Mouse (Mus musculus) heart, embryonic 10.5 days (tissue): ENCODE results near the gene Trmt5. TPM values are rescaled to one million over a fixed set of nuclear protein-coding genes. Genes with fewer than 3 reads are reported as not detected.

Experiments used
- DNase-seq: peaks from one replicate; pipeline ENCODE4 v3.0.0-alpha.2; 2017; ENCODE audit warnings: low spot score
- H3K27ac ChIP-seq: fragments of 300-500 bp; sonication (generic); 2 replicates; pipeline ENCODE4 v1.5.1; 2016; ENCODE audit warnings: mild to moderate bottlenecking
- H3K27me3 ChIP-seq: fragments of 300-500 bp; sonication (generic); 2 replicates; pipeline ENCODE4 v1.6.1; 2016; ENCODE audit warnings: mild to moderate bottlenecking; ENCODE audit not compliant: poor library complexity, insufficient read depth, severe bottlenecking
- H3K36me3 ChIP-seq: fragments of 300-500 bp; sonication (generic); 2 replicates; pipeline ENCODE4 v1.6.1; 2016; ENCODE audit warnings: mild to moderate bottlenecking, moderate library complexity
- H3K4me1 ChIP-seq: fragments of 300-500 bp; sonication (generic); 2 replicates; pipeline ENCODE4 v1.6.1; 2016; ENCODE audit warnings: mild to moderate bottlenecking
- H3K4me3 ChIP-seq: fragments of 300-500 bp; sonication (generic); 2 replicates; pipeline ENCODE4 v1.5.1; 2016; ENCODE audit warnings: mild to moderate bottlenecking, moderate library complexity
- H3K9me3 ChIP-seq: fragments of 300-500 bp; sonication (generic); 2 replicates; pipeline ENCODE4 v1.6.1; 2016; ENCODE audit warnings: mild to moderate bottlenecking, moderate library complexity
- WGBS: fragments of 180-500 bp; shearing (Covaris S2); methylation state at CpG from one replicate; pipeline ENCODE4 v1.1.7; 2016; 5-methylcytosine and 5-hydroxymethylcytosine counted together
- polyA plus RNA-seq: library from polyadenylated mRNA; unstranded; fragments of >200 nt; fragmentation: Nextera tagmentation; extraction: Ambion mirVana; gene quantifications from 2 replicates; pipeline ENCODE4 v1.2.1, GENCODE M21; 2016

The Trmt5 gene
- polyA plus RNA-seq, 1 experiment from 2014 or later = 21.1 TPM

DNA sequence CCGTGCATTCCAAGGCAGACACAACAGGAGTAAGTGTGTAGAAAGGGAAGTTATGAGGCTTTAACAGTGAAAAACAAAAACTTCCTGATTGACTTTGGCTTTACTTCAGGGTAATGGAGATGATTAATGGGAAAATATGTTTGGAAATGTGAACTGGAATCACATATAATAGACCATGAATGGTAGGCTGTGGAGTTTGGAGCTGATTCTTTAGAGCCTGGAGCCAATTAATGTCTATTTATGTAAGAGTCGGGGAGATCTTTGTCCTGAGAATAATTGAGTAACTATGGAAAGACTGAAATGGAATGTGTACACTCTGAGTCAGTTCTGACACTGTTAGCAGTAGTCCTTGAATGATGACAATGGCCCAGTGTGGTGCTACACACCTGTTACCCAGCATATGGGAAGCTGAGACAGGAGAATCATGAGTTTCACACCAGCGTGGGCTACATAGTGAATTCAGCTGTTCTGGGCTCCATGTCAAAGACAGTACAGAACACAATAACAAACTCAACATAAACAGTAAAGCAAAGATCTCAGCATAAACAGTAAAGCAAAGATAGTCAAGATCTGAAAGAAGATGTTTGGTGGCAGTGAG, 21.0 kb downstream of the Trmt5 start:
- H3K4me1 ChIP-seq = no peaks in the 10 kb centered on the region
- H3K27me3 ChIP-seq = no peaks in the 10 kb centered on the region
- H3K9me3 ChIP-seq = 0 out of 2 replicates have a peak, but pooled peaks cover 4% of the 10 kb centered on the region
- H3K4me3 ChIP-seq = no peak overlapping the region
- no peak for DNase-seq
- H3K27ac ChIP-seq = no peak overlapping the region
- WGBS = 92% methylated on average over 3 of the region's 3 CpGs
- H3K36me3 ChIP-seq = peaks cover 1% of the 10 kb centered on the region; the same call in 1 of the 2 replicates

DNA sequence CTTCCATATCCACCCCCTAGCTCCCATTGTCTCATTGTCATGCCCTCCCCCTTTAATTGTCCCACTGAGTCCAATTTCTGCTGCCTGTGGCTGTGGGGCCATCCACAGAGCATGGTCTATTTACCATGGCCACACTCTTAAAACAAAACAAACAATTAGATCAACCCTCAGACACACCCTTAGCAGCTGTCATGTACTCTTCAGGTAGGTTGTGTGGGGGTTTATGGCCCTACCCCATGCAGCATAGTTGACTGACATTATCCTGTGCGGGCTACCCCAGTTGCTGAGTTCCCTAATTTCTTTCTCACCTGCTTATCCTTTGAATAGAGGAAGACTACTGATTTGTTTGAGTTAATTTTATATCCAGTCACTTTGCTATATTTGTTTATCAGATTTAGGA, 26.2 kb downstream of the Trmt5 start:
- Histone ChIP-seq H3K36me3 (0 out of 2 replicates have a peak, but pooled peaks cover 4% of the 10 kb centered on the region), H3K4me3 (no peak overlapping the region), H3K27me3 (no peaks in the 10 kb centered on the region), H3K27ac (no peak overlapping the region), H3K4me1 (no peaks in the 10 kb centered on the region), H3K9me3 (0 out of 2 replicates have a peak, but pooled peaks cover 4% of the 10 kb centered on the region)
- no peak for DNase-seq
- 100% methylated on average over 1 of the region's 1 CpGs for WGBS

DNA sequence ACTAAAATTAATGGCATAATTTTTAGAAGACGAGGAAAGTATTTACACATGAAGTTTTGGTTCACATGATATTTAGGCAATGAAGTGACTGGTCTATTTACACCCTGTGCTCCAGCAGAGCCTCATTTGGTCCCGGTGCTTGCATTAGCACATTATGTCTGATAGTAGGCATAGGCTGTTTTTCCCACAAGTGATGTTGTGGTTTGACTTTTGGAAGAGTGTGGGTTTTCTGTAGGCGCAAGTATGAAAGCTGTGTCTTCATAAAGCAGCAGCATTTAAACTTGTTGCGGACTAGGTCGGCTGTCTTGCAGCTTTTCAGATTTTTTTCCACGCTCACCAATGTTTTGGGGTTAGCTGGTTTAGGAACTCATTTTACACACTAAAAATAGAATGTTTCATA, 27.2 kb downstream of the Trmt5 start:
- H3K27ac ChIP-seq = no peak overlapping the region
- H3K4me3 ChIP-seq = no peak overlapping the region
- no peak for DNase-seq
- H3K27me3 ChIP-seq = no peaks in the 10 kb centered on the region
- H3K4me1 ChIP-seq = no peaks in the 10 kb centered on the region
- whole genome bisulfite sequencing = 93% methylated on average over 6 of the region's 6 CpGs
- H3K9me3 ChIP-seq = 0 out of 2 replicates have a peak, but pooled peaks cover 4% of the 10 kb centered on the region
- 0 out of 2 replicates have a peak, but pooled peaks cover 4% of the 10 kb centered on the region for H3K36me3 ChIP-seq

DNA sequence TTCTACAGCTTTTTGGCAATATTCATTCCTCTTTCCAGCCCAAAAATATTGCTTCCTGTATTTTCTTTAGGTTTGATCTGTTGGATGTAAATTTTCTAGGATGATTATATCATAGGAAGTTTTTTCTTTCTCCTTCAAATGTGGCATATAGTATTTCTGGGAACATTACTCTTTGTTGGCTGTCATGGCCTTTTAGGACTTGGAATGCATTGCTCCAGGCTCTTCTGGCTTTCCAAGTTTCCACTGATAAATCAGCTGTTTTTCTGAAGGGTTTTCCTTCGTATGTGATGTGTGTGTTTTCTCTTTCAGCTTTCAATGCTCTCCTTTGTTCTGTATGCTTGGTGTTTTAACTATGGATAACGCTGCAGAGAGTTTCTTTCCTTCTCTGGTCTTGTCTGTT, 31.5 kb downstream of the Trmt5 start:
- H3K36me3 ChIP-seq = 0 out of 2 replicates have a peak, but pooled peaks cover 4% of the 10 kb centered on the region
- DNase-seq = no peak
- WGBS = 50% methylated on average over 2 of the region's 2 CpGs
- H3K4me3 ChIP-seq = no peak overlapping the region
- H3K4me1 ChIP-seq = no peaks in the 10 kb centered on the region
- H3K27me3 ChIP-seq = no peaks in the 10 kb centered on the region
- no peaks in the 10 kb centered on the region for H3K9me3 ChIP-seq
- H3K27ac ChIP-seq = no peak overlapping the region

DNA sequence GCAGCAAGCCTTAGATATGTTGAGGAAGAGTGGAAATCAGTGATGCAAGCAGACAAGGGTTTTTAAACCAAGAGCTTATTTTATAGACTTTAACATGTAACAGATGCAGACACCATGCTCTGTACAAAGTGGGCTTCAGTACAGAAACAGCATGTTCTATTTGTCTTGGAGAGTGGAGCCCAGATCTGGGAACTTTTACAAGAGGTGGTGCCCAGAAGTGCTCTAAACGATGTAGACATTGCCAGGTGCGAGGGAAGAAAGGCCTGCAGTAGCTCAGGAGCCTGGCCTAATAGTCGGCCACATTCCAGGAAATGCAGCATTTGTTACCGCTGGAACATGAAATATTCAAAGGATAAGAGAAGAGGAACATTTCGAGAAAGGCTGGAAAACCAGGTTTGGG, 40.8 kb downstream of the Trmt5 start:
- WGBS = 70% methylated on average over 5 of the region's 5 CpGs
- no peak for DNase-seq
- Histone ChIP-seq H3K27ac (no peak overlapping the region), H3K36me3 (no peaks in the 10 kb centered on the region), H3K27me3 (no peaks in the 10 kb centered on the region), H3K9me3 (no peaks in the 10 kb centered on the region), H3K4me1 (peaks cover 4% of the 10 kb centered on the region; the same call in 1 of the 2 replicates), H3K4me3 (no peak overlapping the region)

DNA sequence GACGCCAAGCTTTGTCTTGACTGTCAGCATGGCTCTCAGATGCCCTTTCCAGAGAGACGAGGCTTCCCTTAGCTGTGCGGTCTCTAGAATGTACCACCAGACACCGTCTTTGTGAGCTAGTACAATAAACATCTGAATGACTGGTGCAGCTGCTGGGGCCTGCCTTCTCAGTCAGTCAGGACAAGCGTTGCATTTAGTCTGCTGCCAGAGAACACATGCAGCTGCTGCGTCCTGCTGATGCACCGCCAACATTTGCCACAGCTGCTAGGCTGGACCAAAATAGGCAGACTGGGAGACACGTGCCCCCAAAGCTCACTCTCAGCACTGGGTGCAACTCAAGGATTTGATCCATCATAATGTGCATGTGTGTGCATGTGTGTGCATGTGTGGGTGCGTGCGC, 44.5 kb downstream of the Trmt5 start:
- WGBS = 84% methylated on average over 10 of the region's 10 CpGs
- no peak for DNase-seq
- H3K27me3 ChIP-seq = no peaks in the 10 kb centered on the region

DNA sequence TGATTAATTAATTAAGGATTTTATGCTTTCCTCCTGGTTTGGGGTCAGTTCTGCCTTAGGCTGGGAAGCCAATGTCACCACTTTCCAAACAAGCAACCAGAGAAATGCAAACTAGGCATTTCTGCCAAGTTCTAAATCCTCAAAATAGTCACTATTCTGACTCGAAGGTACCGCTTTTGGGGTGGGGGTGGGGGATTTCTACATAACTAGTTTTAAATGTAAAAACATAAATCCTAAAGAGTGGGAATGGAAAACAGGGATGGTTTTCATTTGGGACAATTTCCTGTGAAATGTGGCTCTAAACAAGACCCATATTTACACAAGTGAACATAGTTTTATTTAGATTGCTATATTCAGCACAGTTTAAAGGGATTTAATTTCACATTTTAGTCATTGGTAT, 53.9 kb downstream of the Trmt5 start:
- Histone ChIP-seq H3K4me3 (no peak overlapping the region), H3K36me3 (no peaks in the 10 kb centered on the region), H3K27me3 (no peaks in the 10 kb centered on the region), H3K27ac (no peak overlapping the region), H3K4me1 (no peaks in the 10 kb centered on the region), H3K9me3 (no peaks in the 10 kb centered on the region)
- 78% methylated on average over 2 of the region's 2 CpGs for whole genome bisulfite sequencing
- DNase-seq = no peak

More for the DNA sequence above, 44.5 kb downstream of the Trmt5 start:
- no peak overlapping the region for H3K4me3 ChIP-seq
- peaks cover 1% of the 10 kb centered on the region; the same call in 1 of the 2 replicates for H3K4me1 ChIP-seq
- no peaks in the 10 kb centered on the region for H3K9me3 ChIP-seq
- H3K27ac ChIP-seq = no peak overlapping the region
- H3K36me3 ChIP-seq = no peaks in the 10 kb centered on the region

DNA sequence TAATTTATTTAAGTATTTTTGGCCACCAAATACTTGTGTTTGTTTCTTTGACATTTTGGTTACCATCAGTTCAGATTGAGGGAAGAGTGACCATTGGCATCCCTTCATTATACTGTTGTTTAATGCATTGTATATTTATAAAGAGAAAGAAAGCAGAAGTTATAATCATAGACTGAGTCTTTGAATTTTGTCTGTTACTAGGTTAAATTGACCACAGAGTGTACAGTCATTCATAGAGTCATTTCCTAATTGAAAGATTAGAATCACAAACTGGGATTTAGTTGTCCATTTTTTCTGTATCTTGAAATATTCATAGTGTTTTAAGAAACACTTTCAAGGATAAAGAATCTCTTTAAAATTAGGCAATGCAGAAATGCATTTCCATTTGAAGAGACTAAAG, 55.0 kb downstream of the Trmt5 start:
- no peak for DNase-seq
- Histone ChIP-seq H3K9me3 (no peaks in the 10 kb centered on the region), H3K36me3 (no peaks in the 10 kb centered on the region), H3K4me3 (no peak overlapping the region), H3K27ac (no peak overlapping the region), H3K27me3 (no peaks in the 10 kb centered on the region), H3K4me1 (no peaks in the 10 kb centered on the region)

DNA sequence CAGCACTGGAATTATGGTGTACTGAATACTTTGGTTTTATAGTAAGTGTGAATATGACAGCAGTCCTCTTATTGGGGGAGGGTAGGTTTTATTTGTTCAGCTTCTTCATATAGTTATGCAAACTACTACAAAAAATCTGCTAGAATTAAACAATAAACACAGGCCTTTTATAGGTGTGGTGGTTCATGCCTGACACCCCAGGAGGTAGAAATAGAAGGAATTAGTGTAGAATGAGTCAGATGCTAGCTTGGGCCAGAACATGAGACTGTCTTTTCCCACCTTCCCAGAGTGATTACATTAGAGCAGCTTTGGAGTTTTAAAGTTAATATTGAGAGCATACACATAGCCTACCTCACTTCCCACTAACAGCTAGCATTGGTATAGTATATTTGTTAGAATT, 56.3 kb downstream of the Trmt5 start:
- Histone ChIP-seq H3K4me3 (no peak overlapping the region), H3K36me3 (0 out of 2 replicates have a peak, but pooled peaks cover 2% of the 10 kb centered on the region), H3K27ac (no peak overlapping the region), H3K4me1 (no peaks in the 10 kb centered on the region), H3K9me3 (no peaks in the 10 kb centered on the region), H3K27me3 (no peaks in the 10 kb centered on the region)
- no peak for DNase-seq

Other genes with a start within 250 kb of the Trmt5 start
- 2.5 and 5.4 TPM in 2 replicates for gene Six1, start 232.8 kb downstream of the Trmt5 start, polyA plus RNA-seq
- 3.4 and 5.8 TPM in 2 replicates for gene Six4, start 173.3 kb downstream of the Trmt5 start, polyA plus RNA-seq
- 26.8 and 32.7 TPM in 2 replicates for gene Mnat1, start 163.0 kb downstream of the Trmt5 start, polyA plus RNA-seq
- gene Slc38a6, start 69 bp upstream of the Trmt5 start, polyA plus RNA-seq = 7.0 and 7.3 TPM in 2 replicates